Mouse (Mus musculus) limb, embryonic 14.5 days (tissue): Measurements from ENCODE around the gene Rab3a. TPM values are rescaled to one million over a fixed set of nuclear protein-coding genes. Genes with fewer than 3 reads are reported as not detected.

Source experiments
- ATAC-seq: fragments of 200-750 bp; cut with Nextera tagmentation; 2 replicates; pipeline ENCODE4 v1.8.0; 2017; ENCODE audit warnings: low read depth, moderate number of reproducible peaks, moderate TSS enrichment; ENCODE audit not compliant: low FRiP score
- DNase-seq: peaks from one replicate; pipeline ENCODE4 v3.0.0-alpha.2; 2015; ENCODE audit warnings: low spot score
- H3K27ac ChIP-seq: fragments of 300-500 bp; sonication (generic); replicated peaks from 2 replicates; pipeline ENCODE4 v1.5.1; 2014; ENCODE audit warnings: low read depth, mild to moderate bottlenecking, low read length, moderate library complexity, mixed read lengths
- H3K27me3 ChIP-seq: fragments of 300-500 bp; sonication (generic); 2 replicates; pipeline ENCODE4 v1.6.1; 2014; ENCODE audit warnings: low read length, mixed read lengths; ENCODE audit not compliant: control insufficient read depth, insufficient read depth
- H3K36me3 ChIP-seq: fragments of 300-500 bp; sonication (generic); 2 replicates; pipeline ENCODE4 v1.6.1; 2014; ENCODE audit warnings: mild to moderate bottlenecking, low read length, moderate library complexity, mixed read lengths; ENCODE audit not compliant: control insufficient read depth, insufficient read depth
- H3K4me1 ChIP-seq: fragments of 300-500 bp; sonication (generic); 2 replicates; pipeline ENCODE4 v1.6.1; 2014; ENCODE audit warnings: antibody characterized with exemption, low read length, mixed read lengths; ENCODE audit not compliant: control insufficient read depth, insufficient read depth
- H3K4me2 ChIP-seq: fragments of 300-500 bp; sonication (generic); replicated peaks from 2 replicates; pipeline ENCODE4 v1.6.1; 2014; ENCODE audit warnings: low read depth, mild to moderate bottlenecking, low read length, moderate library complexity; ENCODE audit not compliant: severe bottlenecking
- H3K4me3 ChIP-seq: fragments of 300-500 bp; sonication (generic); replicated peaks from 2 replicates; pipeline ENCODE4 v1.5.1; 2014; ENCODE audit warnings: low read length
- H3K9ac ChIP-seq: fragments of 300-500 bp; sonication (generic); 2 replicates; pipeline ENCODE4 v1.6.1; 2014; ENCODE audit warnings: mild to moderate bottlenecking, low read depth, low read length, moderate library complexity; ENCODE audit not compliant: severe bottlenecking
- H3K9me3 ChIP-seq: fragments of 300-500 bp; sonication (generic); 2 replicates; pipeline ENCODE4 v1.6.1; 2016; ENCODE audit warnings: low read length; ENCODE audit not compliant: control insufficient read depth
- POLR2A ChIP-seq: fragments of 200-500 bp; IDR thresholded peaks from 2 replicates; pipeline ENCODE4 v1.8.0; 2012; ENCODE audit warnings: inconsistent platforms, mild to moderate bottlenecking, moderate library complexity, borderline replicate concordance; ENCODE audit not compliant: insufficient read depth, insufficient read length; ENCODE audit errors: extremely low read depth
- WGBS: fragments of 180-500 bp; shearing (Covaris S2); extraction: QIAGEN DNeasy Blood & Tissue Kit; methylation state at CpG from one replicate; pipeline ENCODE4 v1.1.7; 2014; 5-methylcytosine and 5-hydroxymethylcytosine counted together
- polyA plus RNA-seq, 2 experiments: library from polyadenylated mRNA; depleted of rRNA in 1 of 2; stranded (reverse) in 1 of 2; unstranded in 1 of 2; fragments of >200 nt; fragmentation: Nextera tagmentation in 1 of 2; extraction: Ambion mirVana in 1 of 2; gene quantifications; 2 replicates each; pipeline versions ENCODE4 v1.2.1 to v1.2.3; 2012 to 2014

Rab3a gene
- polyA plus RNA-seq, 2 experiments: 20.1 to 27.2 TPM

DNA sequence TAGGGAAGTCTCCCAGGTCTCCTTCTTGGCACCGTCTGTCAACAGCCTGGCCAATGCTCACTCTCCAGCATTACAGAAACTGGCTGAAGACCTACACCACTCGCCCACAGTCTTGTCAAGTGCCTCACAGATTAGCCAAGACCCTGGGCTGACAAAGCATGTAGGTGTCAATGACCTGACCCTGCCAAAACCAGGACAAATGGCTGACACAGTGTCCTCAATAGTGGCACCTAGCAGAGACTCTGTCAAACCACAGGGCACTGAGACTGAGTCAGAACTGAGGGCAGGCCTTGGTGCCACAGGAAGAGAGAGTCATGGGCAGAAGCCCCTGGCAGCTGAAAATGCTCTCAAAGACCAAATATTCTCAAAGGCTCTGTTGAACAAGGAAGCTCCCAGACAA lies 39.4 kb upstream of the Rab3a start:
- H3K4me1 ChIP-seq: no peaks in the 10 kb centered on the region
- DNase-seq: no peak
- no peaks in the 10 kb centered on the region for H3K9me3 ChIP-seq
- H3K9ac ChIP-seq: no peak overlapping the region
- no peak for TF ChIP-seq POLR2A
- no peaks in the 10 kb centered on the region for H3K36me3 ChIP-seq
- no peak overlapping the region for H3K4me3 ChIP-seq
- H3K27me3 ChIP-seq: no peaks in the 10 kb centered on the region
- WGBS: 42% methylated on average over 2 of the region's 2 CpGs
- H3K4me2 ChIP-seq: no peak overlapping the region
- H3K27ac ChIP-seq: no peak overlapping the region
- ATAC-seq: no peak

- Histone ChIP-seq H3K27ac (no peak overlapping the region), H3K36me3 (no peaks in the 10 kb centered on the region), H3K4me2 (no peak overlapping the region), H3K9me3 (no peaks in the 10 kb centered on the region), H3K4me3 (no peak overlapping the region), H3K9ac (no peak overlapping the region), H3K4me1 (no peaks in the 10 kb centered on the region), H3K27me3 (no peaks in the 10 kb centered on the region)
- TF ChIP-seq POLR2A: no peak
- no peak for DNase-seq
- no peak for ATAC-seq
- WGBS: 80% methylated on average over 40 of the region's 40 CpGs
These were observed 37.7 kb upstream of the Rab3a start for GRCm38 (mm10) chr8:70716521-70717400.

DNA sequence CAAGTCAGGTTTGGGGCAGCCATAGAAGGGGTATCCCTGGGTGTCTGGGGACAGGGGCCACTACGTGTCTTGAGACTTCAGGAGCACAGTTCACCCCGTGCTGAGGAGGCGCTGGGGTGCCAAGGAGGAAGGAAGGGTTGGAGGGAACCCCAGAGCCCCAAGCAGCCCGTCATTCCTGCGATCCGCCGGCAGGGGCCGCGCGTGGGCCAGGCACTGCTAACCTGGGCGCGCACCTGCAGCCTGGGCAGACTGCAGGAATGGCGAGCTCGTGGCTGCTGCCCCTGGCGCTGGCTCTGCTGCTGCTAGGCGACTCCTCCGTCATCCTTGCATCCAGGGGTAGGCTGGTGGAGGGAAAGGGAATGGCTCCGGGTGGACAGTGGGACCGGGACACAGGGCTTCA lies 36.2 kb upstream of the Rab3a start, which contains the start of gene Gm3336:
Gene Gm3336 (plus strand): TSS at position 247 of the 400 bp plus-strand sequence.
- Histone ChIP-seq H3K36me3 (no peaks in the 10 kb centered on the region), H3K4me2 (no peak within 1 kb of the TSS), H3K9me3 (no peaks in the 10 kb centered on the region), H3K4me1 (no peaks in the 10 kb centered on the region), H3K4me3 (no peak within 1 kb of the TSS), H3K9ac (no peak within 1 kb of the TSS), H3K27ac (no peak within 1 kb of the TSS), H3K27me3 (no peaks in the 10 kb centered on the region)
- DNase-seq: no peak
- no peak for TF ChIP-seq POLR2A
- peak; percentile 34; the same call in 1 of the 2 replicates for ATAC-seq
- WGBS: 1% methylated on average over 12 of the region's 19 CpGs

DNA sequence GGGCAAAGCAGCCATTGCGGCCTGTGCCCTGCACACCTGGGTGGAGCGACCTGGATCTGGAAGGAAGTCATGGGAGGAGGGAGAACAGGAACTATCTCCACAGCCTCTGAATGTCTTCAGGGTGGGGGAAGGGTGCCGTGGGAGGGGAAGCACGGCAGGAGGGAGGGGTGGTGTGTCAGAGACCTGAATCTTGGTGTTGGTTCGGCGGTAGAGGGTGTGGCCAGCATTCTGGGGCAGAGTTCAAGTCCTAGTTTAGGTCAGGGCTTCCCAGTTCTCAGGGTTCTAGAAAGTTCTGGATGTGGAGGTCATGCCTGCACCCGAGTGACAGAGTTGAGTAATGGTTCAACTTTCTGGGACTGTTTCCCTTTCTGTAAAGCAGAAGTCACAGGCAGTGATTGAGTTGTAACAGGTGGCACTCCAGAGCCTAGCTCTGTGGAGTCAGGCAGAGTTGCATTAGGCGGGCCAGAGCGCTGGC lies 34.6 kb upstream of the Rab3a start:
- no peak for TF ChIP-seq POLR2A
- Histone ChIP-seq H3K4me2 (no peak overlapping the region), H3K9me3 (no peaks in the 10 kb centered on the region), H3K27ac (no peak overlapping the region), H3K4me3 (no peak overlapping the region), H3K4me1 (no peaks in the 10 kb centered on the region), H3K27me3 (no peaks in the 10 kb centered on the region), H3K36me3 (no peaks in the 10 kb centered on the region), H3K9ac (no peak overlapping the region)
- WGBS: 62% methylated on average over 9 of the region's 9 CpGs
- ATAC-seq (no peak), DNase-seq (no peak)

DNA sequence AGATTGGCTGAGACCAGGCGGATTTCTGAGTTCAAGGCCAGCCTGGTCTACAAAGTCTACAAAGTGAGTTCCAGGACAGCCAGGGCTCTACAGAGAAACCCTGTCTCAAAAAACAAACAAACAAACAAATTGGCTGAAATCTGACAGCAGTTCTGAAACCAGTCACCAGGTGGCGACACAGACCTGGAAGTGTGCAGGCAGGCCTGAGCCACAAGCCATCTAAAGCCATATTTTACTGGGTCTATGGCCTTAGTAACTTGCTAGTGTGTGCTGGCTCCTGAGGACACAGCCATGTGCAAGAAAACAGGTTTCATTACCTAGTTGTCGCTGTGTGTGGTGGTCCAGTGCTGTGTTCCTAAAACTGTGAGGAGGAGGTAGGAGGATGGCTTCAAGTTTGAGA lies 33.7 kb upstream of the Rab3a start:
- Histone ChIP-seq H3K27ac (no peak overlapping the region), H3K4me1 (no peaks in the 10 kb centered on the region), H3K27me3 (no peaks in the 10 kb centered on the region; the same call in 1 of the 2 replicates), H3K36me3 (no peaks in the 10 kb centered on the region), H3K4me2 (no peak overlapping the region), H3K4me3 (no peak overlapping the region), H3K9me3 (no peaks in the 10 kb centered on the region), H3K9ac (no peak overlapping the region)
- ATAC-seq: peak; percentile 62; the same call in 1 of the 2 replicates
- no peak for TF ChIP-seq POLR2A
- 5% methylated on average over 3 of the region's 3 CpGs for WGBS
- peak; percentile 74 for DNase-seq
